Mouse (Mus musculus) kidney, postnatal 0 days (tissue): Measurements from ENCODE around the gene Tfdp1. TPM values are rescaled to one million over a fixed set of nuclear protein-coding genes. Genes with fewer than 3 reads are reported as not detected.

Source experiments
- ATAC-seq: fragments of 200-750 bp; cut with Nextera tagmentation; replicated peaks from 2 replicates; pipeline ENCODE4 v1.8.0; 2017; ENCODE audit warnings: low read depth, moderate number of reproducible peaks, moderate TSS enrichment, moderate library complexity; ENCODE audit not compliant: low FRiP score
- DNase-seq: peaks from one replicate; pipeline ENCODE4 v3.0.0-alpha.2; 2016; ENCODE audit warnings: low spot score
- H3K27ac ChIP-seq: fragments of 300-500 bp; sonication (generic); 2 replicates; pipeline ENCODE4 v1.5.1; 2014; ENCODE audit warnings: mild to moderate bottlenecking
- H3K27me3 ChIP-seq: fragments of 300-500 bp; sonication (generic); 2 replicates; pipeline ENCODE4 v1.6.1; 2014; ENCODE audit warnings: low read length, mixed read lengths; ENCODE audit not compliant: insufficient read depth
- H3K36me3 ChIP-seq: fragments of 300-500 bp; sonication (generic); 2 replicates; pipeline ENCODE4 v1.6.1; 2014; ENCODE audit warnings: low read length, mixed read lengths; ENCODE audit not compliant: insufficient read depth
- H3K4me1 ChIP-seq: fragments of 300-500 bp; sonication (generic); replicated peaks from 2 replicates; pipeline ENCODE4 v1.6.1; 2014; ENCODE audit warnings: antibody characterized with exemption, low read length, mixed read lengths; ENCODE audit not compliant: insufficient read depth
- H3K4me2 ChIP-seq: fragments of 300-500 bp; sonication (generic); 2 replicates; pipeline ENCODE4 v1.6.1; 2014; ENCODE audit warnings: mild to moderate bottlenecking, low read length, moderate library complexity, mixed read lengths
- H3K4me3 ChIP-seq: fragments of 300-500 bp; sonication (generic); replicated peaks from 2 replicates; pipeline ENCODE4 v1.5.1; 2014; ENCODE audit warnings: low read depth, low read length
- H3K9ac ChIP-seq: fragments of 300-500 bp; sonication (generic); 2 replicates; pipeline ENCODE4 v1.6.1; 2014; ENCODE audit warnings: low read depth, low read length
- H3K9me3 ChIP-seq: fragments of 300-500 bp; sonication (generic); replicated peaks from 2 replicates; pipeline ENCODE4 v1.6.1; 2016; ENCODE audit warnings: low read length, inconsistent platforms, mixed read lengths
- CTCF ChIP-seq: IDR thresholded peaks from 2 replicates; pipeline ENCODE4 v1.5.1; 2016; ENCODE audit warnings: antibody characterized with exemption, low read depth, mild to moderate bottlenecking, moderate library complexity
- WGBS: fragments of 180-500 bp; shearing (Covaris S2); extraction: QIAGEN DNeasy Blood & Tissue Kit; methylation state at CpG from one replicate; pipeline ENCODE4 v1.1.7; 2014; 5-methylcytosine and 5-hydroxymethylcytosine counted together
- polyA plus RNA-seq: library from polyadenylated mRNA; unstranded; fragments of >200 nt; fragmentation: Nextera tagmentation; extraction: Ambion mirVana; gene quantifications from 2 replicates; pipeline ENCODE4 v1.2.1, GENCODE M21; 2015

Gene Tfdp1
- polyA plus RNA-seq, 1 experiment from 2014 or later: 107 TPM

DNA sequence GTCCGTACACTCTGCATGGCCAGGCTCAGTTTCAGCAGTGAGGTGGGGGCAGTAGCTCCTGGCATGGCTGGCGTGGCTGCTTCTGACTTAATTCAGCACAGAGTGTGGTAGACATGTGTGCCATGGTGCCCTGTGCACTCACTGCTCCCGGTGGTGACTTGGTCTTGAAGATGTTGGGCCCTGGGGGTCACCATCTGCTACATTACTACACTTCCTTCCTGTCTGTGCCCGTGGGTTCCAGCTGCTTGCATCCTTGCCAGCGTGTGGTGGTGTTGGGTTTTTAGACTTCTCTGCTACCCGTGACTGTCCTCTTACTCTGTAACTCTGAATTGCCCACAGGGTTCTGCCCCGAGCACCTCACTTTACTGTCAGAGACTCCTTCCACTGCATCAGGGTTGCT is 21.7 kb downstream of the Tfdp1 start:
- Histone ChIP-seq H3K4me3 (no peak overlapping the region), H3K4me1 (no peaks in the 10 kb centered on the region), H3K9ac (no peak overlapping the region), H3K27me3 (no peaks in the 10 kb centered on the region), H3K36me3 (peaks cover 73% of the 10 kb centered on the region), H3K27ac (no peak overlapping the region), H3K4me2 (no peak overlapping the region), H3K9me3 (no peaks in the 10 kb centered on the region)
- DNase-seq: no peak
- WGBS: 89% methylated on average over 7 of the region's 7 CpGs
- TF ChIP-seq CTCF: no peak
- no peak for ATAC-seq

DNA sequence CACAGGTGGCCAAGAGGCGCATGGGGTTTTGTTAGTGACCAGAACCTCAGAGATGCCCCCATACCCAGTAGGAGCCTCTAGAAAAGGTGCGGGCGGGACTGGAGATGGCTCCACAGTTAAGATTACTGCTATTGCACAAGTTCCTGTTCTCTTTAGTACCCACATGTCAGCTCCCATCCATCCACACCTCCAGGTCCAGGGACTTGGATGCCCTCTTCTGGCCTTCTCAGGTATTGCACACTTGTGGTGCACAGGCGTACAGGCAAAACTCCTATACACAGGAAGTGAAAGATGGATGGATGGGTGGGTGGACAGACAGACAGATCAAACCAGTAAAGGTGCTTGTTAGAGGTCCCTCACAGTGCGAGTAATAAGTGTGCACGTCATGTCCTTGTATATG is 23.3 kb downstream of the Tfdp1 start:
- DNase-seq (no peak), ATAC-seq (no peak)
- WGBS: 95% methylated on average over 6 of the region's 6 CpGs

DNA sequence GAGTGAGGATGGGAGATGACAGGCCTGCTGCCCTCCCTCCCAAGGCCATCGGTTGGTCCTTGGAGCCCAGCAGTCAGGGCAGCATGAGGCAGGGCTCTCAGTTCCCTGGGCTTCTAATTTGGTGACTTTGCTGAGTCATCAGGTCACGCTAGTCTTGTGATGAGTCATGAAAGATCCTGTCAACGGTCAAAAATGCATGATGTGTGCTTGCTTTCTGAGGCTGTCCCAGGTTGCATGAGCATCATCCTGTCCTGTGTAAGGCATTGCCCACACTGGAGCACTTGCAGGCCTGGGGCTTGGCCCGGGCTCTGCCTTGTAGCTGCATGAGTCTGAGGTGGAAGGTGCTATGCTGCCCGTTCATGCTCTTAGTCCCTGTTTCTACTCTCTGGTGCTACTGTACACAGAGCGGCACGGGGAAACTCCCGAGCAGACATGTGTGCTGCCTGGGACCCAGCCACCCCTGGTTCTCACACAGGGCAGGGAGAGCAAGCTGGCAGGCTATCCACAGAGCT is 34.7 kb downstream of the Tfdp1 start:
- DNase-seq: no peak
- Histone ChIP-seq H3K9ac (no peak overlapping the region), H3K36me3 (peaks cover 71% of the 10 kb centered on the region), H3K9me3 (no peaks in the 10 kb centered on the region), H3K4me1 (no peaks in the 10 kb centered on the region), H3K27me3 (no peaks in the 10 kb centered on the region), H3K27ac (no peak overlapping the region), H3K4me2 (no peak overlapping the region), H3K4me3 (no peak overlapping the region)
- no peak for TF ChIP-seq CTCF
- 87% methylated on average over 8 of the region's 8 CpGs for WGBS
- ATAC-seq: no peak

More for the DNA sequence above, 23.3 kb downstream of the Tfdp1 start:
- H3K4me1 ChIP-seq: no peaks in the 10 kb centered on the region
- no peak overlapping the region for H3K4me3 ChIP-seq
- no peaks in the 10 kb centered on the region for H3K27me3 ChIP-seq
- no peak overlapping the region for H3K27ac ChIP-seq
- H3K4me2 ChIP-seq: no peak overlapping the region
- H3K9me3 ChIP-seq: no peaks in the 10 kb centered on the region
- peaks cover 83% of the 10 kb centered on the region for H3K36me3 ChIP-seq
- H3K9ac ChIP-seq: no peak overlapping the region
- TF ChIP-seq CTCF: peak; percentile 47

DNA sequence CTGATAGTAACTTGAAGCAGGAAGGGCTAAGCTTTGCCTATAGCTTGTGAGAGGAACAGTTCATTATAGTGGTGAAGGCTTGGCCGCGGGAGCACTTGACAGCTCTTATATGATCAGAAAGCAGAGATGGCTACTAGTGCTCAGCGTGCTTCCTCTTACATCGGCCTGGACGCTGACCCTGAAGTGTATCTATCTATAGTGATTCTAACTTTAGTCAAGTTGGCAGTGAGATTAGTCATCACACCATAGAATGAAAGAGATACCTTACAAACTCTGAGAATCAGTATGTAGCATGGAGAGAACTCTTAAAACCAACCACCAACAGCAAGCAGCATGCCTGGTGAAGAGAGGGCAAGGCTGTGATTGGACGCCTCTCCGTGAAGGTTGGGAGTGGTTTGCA is 43.1 kb downstream of the Tfdp1 start:
- Histone ChIP-seq H3K4me1 (no peaks in the 10 kb centered on the region), H3K36me3 (peaks cover 21% of the 10 kb centered on the region; the same call in 1 of the 2 replicates), H3K4me3 (no peak overlapping the region), H3K27ac (no peak overlapping the region), H3K27me3 (no peaks in the 10 kb centered on the region), H3K9ac (no peak overlapping the region), H3K9me3 (no peaks in the 10 kb centered on the region), H3K4me2 (no peak overlapping the region)
- ATAC-seq (no peak), DNase-seq (no peak)
- TF ChIP-seq CTCF: no peak
- 92% methylated on average over 7 of the region's 7 CpGs for WGBS

DNA sequence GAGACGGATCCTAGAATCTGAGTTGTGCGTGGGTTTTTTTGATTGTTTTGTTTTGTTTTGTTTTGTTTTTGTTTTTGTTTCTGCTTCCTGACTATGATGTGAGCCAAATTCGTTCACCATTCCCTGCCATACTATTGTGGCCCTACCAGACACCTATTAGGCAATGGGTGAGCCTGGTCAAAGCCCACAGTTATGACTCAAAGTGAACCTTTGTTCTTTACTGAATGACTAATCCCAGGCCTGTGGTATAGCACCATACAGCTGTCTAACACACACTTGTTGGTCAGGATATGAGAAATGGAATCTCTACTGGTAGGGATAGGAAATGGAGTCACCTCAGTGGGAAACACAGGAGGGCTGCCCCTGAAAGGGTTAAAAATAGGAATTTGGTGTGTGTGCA is 44.0 kb downstream of the Tfdp1 start:
- no peak for TF ChIP-seq CTCF
- Histone ChIP-seq H3K9me3 (no peaks in the 10 kb centered on the region), H3K9ac (no peak overlapping the region), H3K4me3 (no peak overlapping the region), H3K27me3 (no peaks in the 10 kb centered on the region), H3K27ac (no peak overlapping the region), H3K4me1 (no peaks in the 10 kb centered on the region), H3K4me2 (no peak overlapping the region), H3K36me3 (peaks cover 17% of the 10 kb centered on the region; the same call in 1 of the 2 replicates)
- DNase-seq: no peak
- WGBS: 84% methylated on average over 3 of the region's 3 CpGs
- no peak for ATAC-seq

DNA sequence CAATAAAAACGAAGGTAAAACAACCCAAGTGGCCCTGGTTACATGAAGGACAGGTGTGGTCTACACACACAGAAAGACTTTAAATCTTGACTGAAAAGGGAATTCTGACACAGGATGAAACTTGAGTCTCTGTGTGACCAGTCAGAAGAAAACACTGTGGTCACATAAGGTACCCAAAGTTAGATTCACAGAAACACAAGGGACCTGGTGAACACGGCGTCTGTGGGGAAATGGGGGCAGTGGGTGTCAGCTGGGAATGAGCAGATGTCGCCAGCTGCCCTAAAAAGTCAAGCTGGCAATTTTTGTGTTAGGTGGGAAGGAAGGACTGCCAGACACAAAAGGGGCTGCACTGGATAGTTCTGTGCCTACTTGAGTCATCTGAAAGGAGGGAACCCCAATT is 44.4 kb downstream of the Tfdp1 start:
- 89% methylated on average over 4 of the region's 4 CpGs for WGBS
- Histone ChIP-seq H3K27ac (no peak overlapping the region), H3K4me1 (no peaks in the 10 kb centered on the region), H3K4me2 (no peak overlapping the region), H3K4me3 (no peak overlapping the region), H3K9ac (no peak overlapping the region), H3K9me3 (no peaks in the 10 kb centered on the region), H3K27me3 (no peaks in the 10 kb centered on the region), H3K36me3 (peaks cover 17% of the 10 kb centered on the region; the same call in 1 of the 2 replicates)
- no peak for TF ChIP-seq CTCF
- ATAC-seq (no peak), DNase-seq (no peak)

DNA sequence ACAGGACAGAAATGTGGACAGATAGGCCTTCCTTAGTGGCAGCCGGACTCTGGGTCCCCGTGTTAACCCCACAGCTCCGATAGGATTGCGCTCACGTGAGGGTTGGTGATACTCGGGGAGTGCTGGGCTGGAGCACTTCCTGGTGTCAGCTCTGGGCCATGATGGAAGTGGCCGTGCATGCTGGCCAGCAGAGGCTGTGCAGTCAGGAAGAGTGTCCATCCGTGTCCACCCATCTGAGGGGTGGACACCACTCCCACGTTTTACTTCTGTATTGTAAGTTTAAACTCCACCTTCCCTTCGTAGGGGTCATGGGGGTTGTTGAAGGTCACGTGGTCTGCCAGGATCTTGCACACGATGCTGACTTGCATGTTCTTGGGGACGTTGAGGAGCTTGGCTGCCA is 47.8 kb downstream of the Tfdp1 start:
- no peaks in the 10 kb centered on the region for H3K27me3 ChIP-seq
- H3K9me3 ChIP-seq: no peaks in the 10 kb centered on the region
- peak; percentile 23 for DNase-seq
- no peak overlapping the region for H3K27ac ChIP-seq
- H3K9ac ChIP-seq: no peak overlapping the region
- TF ChIP-seq CTCF: no peak
- WGBS: 40% methylated on average over 13 of the region's 13 CpGs
- H3K36me3 ChIP-seq: no peaks in the 10 kb centered on the region
- no peak overlapping the region for H3K4me3 ChIP-seq
- peak; percentile 72; the same call in 1 of the 2 replicates for ATAC-seq
- H3K4me2 ChIP-seq: no peak overlapping the region
- H3K4me1 ChIP-seq: no peaks in the 10 kb centered on the region
